Mouse (Mus musculus): ENCODE data around the gene Ccdc151. TPM values are rescaled to one million over a fixed set of nuclear protein-coding genes. Genes with fewer than 3 reads are reported as not detected.

Ccdc151 gene
- total RNA-seq, 2 experiments from 2014 or later, result not detected

GRCm38 (mm10) chr9:21996178-21996867 lies 6.1 kb downstream of the Ccdc151 start:
- DNase-seq, result no peak

GRCm38 (mm10) chr9:21992227-21992626 lies 10.2 kb downstream of the Ccdc151 start:
- DNase-seq, result no peak

DNA sequence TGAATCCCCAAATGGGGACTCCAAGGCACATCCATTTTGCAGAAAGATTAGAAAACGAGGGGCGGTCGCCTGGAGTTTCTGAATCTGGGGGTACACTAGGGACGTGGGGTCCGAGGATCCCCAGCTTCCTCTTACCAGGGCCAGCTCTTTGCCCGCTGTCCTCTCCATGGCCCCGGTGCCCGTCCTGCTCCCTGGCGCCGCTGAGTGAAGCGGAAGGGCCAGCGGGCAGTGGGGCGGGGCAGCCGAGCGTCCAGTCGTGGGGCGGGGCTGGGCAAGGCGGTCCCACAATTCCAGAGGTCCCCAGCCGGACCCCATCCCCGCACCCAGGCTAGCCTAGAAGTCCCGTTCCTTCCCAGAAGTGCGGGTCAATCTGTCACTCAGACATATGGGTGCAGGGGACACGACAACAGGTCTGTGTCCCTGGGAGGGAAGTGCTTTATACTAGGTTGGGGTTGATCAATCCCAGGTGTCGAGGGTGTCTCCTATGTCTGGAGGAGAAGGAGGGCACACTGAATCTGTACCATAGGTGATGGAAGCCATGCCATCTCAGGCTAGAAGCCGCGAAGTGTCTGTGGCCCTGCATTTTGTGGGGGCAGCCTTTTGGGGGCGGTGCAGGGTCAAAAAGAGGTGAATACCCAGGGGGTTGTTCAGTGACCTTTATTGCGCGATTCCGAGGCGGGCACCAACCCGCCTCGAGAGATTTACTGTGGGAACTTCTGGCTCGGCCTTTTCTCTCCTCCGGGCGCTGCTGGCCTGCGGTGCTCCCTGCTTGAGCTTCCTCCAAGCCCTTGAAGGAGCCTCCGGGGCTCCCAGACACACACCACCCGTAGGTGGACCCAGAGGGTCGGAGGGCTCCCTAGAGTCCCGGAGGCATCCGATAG lies 13.0 kb downstream of the Ccdc151 start, which contains the start of gene Rgl3:
Gene Rgl3 (minus strand): TSS at position 217 of the 881 bp plus-strand sequence.
- peak; percentile 46 for DNase-seq

DNA sequence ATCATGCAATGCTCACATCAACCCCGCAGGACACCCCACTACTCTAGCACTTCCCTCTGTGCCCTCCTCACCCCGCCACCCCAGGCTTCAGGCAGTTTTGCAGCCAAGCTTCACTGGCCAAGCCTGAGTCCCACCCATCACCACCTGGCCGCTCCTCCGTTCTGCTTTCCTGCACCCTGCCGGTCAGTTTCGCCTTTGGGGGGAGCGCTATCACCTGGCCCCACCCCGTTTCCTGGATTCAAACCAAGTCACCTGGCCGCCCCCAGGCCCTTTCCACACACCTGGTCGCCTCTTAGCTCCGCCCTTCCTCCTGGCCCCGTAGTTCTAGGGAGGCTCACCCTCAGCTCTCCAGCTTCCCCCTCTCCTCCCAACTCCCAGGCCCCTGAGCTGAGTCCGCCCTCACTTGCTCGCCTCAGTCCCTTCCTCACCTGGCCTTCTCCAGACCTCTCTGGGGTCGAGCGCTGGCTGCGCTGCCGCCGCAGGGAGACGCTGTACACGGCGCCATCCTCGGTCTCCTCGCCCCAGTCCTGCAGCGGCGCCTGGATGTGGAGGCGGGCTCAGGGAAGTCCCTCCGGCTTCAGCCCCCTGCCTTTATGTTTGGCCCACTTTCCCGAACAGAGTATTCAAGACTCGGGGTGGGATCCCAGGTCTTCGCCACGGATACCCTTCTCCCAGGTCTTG lies 13.9 kb downstream of the Ccdc151 start:
- no peak for DNase-seq

- no peak for DNase-seq
Observed at GRCm38 (mm10) chr9:21987592-21988342, 14.7 kb downstream of the Ccdc151 start.

- DNase-seq, result no peak
Observed at GRCm38 (mm10) chr9:21983911-21984310, 18.5 kb downstream of the Ccdc151 start.

GRCm38 (mm10) chr9:21978398-21979128 lies 23.9 kb downstream of the Ccdc151 start:
- no peak for DNase-seq

DNA sequence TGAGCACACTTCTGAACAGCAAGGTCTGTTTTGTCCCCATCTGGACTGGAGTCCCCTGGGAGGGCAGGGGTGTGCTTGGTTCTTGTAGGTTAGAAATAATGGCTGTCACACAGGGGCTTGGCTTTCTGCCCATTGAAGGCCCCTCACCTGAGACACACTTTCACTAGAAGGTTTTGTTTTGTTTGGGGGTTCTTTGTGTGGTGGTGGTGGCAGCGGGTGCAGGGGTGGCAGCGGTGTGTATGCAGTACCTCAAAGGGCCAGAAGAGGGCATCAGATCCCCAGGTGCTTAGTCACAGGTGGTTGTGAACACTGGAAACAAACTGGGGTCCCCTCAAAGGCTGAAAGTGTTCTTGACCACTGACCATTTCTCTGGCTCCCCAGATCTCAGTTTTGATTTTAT lies 24.5 kb downstream of the Ccdc151 start:
- peak; percentile 47 for DNase-seq

DNA sequence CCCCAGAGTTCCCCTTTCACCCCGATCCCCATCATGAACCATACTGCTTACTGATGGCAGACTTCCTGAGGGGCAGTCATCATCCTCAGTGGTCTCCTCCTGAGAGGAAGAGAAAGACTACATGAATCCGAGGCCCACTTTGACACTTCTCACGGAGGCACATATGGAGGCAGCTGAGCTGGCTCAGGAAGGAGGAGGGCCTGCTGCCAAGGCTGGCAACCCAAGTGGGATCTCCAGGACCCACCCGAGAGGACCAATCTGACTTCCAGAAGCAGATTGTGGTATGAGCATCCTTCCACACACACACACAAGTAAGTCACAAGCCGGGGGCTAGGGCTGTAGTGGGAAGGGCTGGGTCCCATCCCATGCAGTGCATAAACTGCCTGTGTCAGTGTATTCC lies 25.1 kb downstream of the Ccdc151 start:
- no peak for DNase-seq

GRCm38 (mm10) chr9:21976626-21977175 lies 25.7 kb downstream of the Ccdc151 start:
- DNase-seq, result no peak

DNA sequence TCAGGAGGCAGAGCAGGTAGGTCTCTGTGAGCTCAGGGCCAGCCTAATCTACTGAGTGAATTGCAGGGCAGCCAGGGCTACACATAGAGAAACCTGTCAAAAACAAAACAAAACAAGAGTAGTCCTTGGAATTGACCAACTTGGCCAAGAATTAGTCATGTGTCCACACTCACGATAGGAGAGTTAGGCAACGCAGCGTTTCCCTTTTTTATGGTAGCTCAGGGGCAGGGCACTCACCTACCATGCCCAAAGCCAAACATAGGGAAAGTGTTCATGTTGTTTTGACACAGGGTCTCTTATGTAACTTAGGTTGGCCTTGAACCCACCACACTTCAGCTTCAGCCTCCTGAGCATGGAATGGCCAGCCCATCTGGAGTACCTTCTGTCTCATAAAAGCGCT lies 33.1 kb downstream of the Ccdc151 start:
- no peak for DNase-seq

DNA sequence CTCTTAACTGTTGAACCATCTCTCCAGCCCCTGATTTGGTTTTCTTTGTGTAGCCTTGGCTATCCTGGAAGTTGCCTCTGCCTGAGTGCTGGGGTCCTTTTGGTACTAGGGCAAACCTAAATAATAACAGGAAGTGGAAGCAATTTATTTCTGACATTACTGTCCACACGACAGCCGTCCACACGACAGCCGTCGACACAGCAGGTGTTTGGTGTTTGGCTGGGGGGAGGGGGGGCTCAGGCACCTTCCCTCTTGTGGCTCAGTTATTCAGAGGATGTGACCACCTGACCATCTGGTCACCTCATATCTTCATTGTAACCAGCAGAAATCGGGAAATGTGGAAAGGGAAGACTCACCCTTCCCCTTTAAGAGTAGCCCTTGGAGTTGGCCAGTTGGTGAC lies 33.6 kb downstream of the Ccdc151 start:
- no peak for DNase-seq

- peak; percentile 68 for DNase-seq
Observed at GRCm38 (mm10) chr9:21963417-21963816, 39.0 kb downstream of the Ccdc151 start, which contains the start of gene Epor. Epor (minus strand) TSS chr9:21963506.

- DNase-seq, result peak; percentile 62
Observed at GRCm38 (mm10) chr9:21962416-21963059, 39.9 kb downstream of the Ccdc151 start.

DNA sequence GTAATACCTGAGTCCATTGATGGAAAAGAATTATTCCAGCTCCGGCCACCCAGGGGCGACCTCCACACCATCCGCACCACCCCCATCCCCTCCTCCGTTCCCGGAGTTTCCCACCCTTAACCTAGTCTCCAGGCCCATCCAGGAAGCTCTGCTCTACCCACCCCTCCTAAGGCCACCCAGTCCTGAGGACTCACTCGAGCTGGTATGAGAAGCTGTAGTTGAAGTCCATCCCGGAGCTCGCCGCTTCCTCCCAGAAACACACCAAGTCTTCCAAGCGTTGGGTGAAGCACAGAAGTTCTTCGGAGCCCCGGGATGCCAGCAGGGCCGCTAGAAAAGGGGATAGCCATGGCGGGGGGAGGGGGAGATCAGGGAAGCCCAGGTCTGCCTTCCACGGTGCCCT lies 40.4 kb downstream of the Ccdc151 start:
- DNase-seq, result no peak

GRCm38 (mm10) chr9:21961366-21961980 lies 41.0 kb downstream of the Ccdc151 start:
- DNase-seq, result no peak

DNA sequence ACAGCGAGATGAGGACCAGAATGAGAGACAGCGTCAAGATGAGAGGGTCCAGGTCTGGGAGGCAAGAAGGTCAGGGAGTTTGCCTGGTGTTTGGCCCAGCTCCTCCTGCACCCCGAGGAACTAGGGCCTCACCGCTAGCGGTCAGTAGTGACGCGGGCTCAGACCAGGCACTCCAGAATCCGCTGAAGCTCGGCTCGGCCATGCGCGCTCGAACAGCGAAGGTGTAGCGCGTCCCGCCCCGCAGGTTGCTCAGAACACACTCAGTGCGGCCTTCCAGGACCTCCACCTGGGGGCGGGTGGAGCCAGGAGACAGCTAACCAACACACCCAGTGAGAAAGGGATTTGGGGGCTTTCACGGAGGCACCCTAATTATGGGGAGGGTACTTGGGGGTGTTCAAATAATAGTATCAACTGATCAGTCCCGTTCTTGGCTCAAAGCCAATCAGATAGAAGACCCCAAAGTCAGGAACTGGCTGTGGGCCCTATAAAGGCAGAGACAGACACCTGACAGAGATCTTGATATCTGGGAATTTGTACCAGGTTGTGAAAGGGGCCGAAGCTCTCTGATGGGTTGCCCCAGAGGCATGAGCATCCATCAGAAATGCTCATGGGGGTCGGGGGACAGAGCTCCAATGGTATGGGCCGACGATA lies 41.8 kb downstream of the Ccdc151 start:
- no peak for DNase-seq

DNA sequence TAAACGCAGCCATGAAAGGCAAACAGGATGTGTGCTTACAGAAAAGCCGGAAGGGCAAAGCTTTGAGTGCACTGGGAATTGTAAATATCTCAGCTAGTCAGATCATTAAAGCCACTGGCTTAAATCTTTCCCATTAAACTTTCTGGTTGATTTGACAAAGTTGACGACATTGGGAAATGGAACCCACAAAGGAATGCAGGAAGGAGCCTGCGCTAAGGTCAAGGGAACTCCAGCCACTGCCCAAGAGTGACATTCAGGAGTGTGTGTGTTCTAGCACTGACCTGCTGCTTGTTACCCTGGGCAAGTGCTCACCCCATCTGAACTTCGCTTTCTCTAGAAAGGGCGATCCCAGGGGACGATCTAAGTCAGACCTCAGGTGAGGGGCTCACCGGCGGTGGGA lies 42.3 kb downstream of the Ccdc151 start:
- DNase-seq, result no peak

DNA sequence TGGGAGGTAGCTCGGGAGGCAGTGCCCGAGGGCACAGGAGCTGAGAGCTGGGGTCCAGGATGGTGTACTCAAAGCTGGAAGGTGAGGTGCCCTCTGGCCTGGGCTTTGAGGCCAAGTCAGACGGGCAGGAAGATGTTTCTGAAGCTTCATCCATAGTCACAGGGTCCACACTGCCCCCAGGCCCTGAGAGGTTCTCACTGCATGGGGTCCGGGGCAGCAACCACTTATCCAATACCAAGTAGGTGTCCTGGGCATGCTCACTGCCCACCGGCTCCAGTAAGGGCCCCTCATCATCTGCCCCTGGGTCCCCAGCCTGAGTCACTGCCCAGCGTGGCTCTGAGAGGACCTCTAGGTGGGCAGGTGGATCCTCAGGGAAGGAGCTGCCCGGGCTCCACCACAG lies 43.2 kb downstream of the Ccdc151 start:
- DNase-seq, result no peak
